Mouse (Mus musculus): ENCODE measurements around the gene Apeh. TPM values are rescaled to one million over a fixed set of nuclear protein-coding genes. Genes with fewer than 3 reads are reported as not detected.

The Apeh gene
- polyA plus RNA-seq, 1 experiment from 2014 or later, result 51.2 TPM

GRCm38 (mm10) chr9:108072481-108072924, 21.9 kb downstream of the Apeh start:
- WGBS, result 73% methylated on average over 9 of the region's 9 CpGs
- no peaks in the 10 kb centered on the region for H3K4me1 ChIP-seq
- H3K27ac ChIP-seq (replicated peaks), result no peak overlapping the region
- ATAC-seq (ENCODE audit: insufficient number of reproducible peaks, low FRiP score, low TSS enrichment, low read depth), result no peak
- H3K9ac ChIP-seq, result no peak overlapping the region
- H3K4me2 ChIP-seq (replicated peaks), result no peak overlapping the region
- no peaks in the 10 kb centered on the region for H3K27me3 ChIP-seq
- H3K36me3 ChIP-seq, result peaks cover 35% of the 10 kb centered on the region
- H3K9me3 ChIP-seq (replicated peaks), result no peaks in the 10 kb centered on the region
- no peak overlapping the region for H3K4me3 ChIP-seq (replicated peaks)

DNA sequence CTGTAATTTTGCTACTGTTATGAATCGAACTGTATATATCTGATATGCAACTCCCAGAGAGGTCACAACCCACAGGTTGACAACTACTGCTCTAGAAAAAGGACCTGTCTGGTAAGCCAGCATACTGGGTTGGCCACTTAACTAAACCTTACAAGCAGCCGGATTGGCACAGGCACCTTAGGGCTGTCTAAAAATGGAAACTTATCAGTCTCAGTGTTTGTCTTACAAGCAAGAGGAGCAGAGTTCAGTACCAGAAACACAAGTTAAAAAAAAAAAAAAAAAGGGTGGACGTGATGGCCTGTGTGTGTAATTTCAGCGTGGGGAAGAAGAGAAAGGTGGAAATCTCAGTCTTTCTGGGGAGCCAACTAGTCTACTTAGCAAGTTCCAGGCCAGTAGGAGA, 22.6 kb downstream of the Apeh start:
- 87% methylated on average over 4 of the region's 4 CpGs for WGBS
- no peak overlapping the region for H3K4me3 ChIP-seq (replicated peaks)
- H3K27ac ChIP-seq (replicated peaks), result no peak overlapping the region
- no peaks in the 10 kb centered on the region for H3K27me3 ChIP-seq
- no peak overlapping the region for H3K9ac ChIP-seq
- H3K4me1 ChIP-seq, result no peaks in the 10 kb centered on the region
- no peak for ATAC-seq (ENCODE audit: insufficient number of reproducible peaks, low FRiP score, low TSS enrichment, low read depth)
- H3K36me3 ChIP-seq, result peaks cover 41% of the 10 kb centered on the region
- H3K9me3 ChIP-seq (replicated peaks), result no peaks in the 10 kb centered on the region
- no peak overlapping the region for H3K4me2 ChIP-seq (replicated peaks)

DNA sequence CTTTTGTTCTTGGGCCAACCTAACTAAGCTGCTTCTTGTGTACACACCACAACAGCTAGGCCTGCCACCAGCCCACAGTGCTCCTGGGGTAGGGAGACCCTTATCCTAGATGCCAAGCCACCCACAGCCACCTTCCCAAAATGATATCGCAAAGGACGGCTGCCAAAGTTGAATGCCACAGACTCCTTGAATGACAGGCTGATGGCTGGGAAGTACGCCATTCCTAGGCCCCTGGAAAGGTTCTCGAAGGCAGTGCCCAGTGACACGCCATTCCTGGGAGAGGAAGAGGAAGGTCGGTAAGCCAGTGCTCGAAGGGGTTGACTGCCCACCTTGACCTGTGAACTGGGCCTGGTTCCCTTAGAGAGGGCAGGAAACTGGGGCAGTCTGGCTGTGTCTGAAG, 24.9 kb downstream of the Apeh start:
- 85% methylated on average over 7 of the region's 7 CpGs for WGBS
- Histone ChIP-seq H3K4me1 (no peaks in the 10 kb centered on the region), H3K27ac (replicated peaks) (no peak overlapping the region), H3K36me3 (peaks cover 52% of the 10 kb centered on the region), H3K9ac (no peak overlapping the region), H3K9me3 (replicated peaks) (no peaks in the 10 kb centered on the region), H3K4me2 (replicated peaks) (no peak overlapping the region), H3K27me3 (no peaks in the 10 kb centered on the region), H3K4me3 (replicated peaks) (no peak overlapping the region)
- no peak for ATAC-seq (ENCODE audit: insufficient number of reproducible peaks, low FRiP score, low TSS enrichment, low read depth)

- no peak overlapping the region for H3K4me3 ChIP-seq (replicated peaks)
- H3K27ac ChIP-seq (replicated peaks), result no peak overlapping the region
- no peaks in the 10 kb centered on the region for H3K27me3 ChIP-seq
- 85% methylated on average over 9 of the region's 9 CpGs for WGBS
- H3K4me2 ChIP-seq (replicated peaks), result no peak overlapping the region
- peaks cover 57% of the 10 kb centered on the region for H3K36me3 ChIP-seq
- no peak for ATAC-seq (ENCODE audit: insufficient number of reproducible peaks, low FRiP score, low TSS enrichment, low read depth)
- no peaks in the 10 kb centered on the region for H3K9me3 ChIP-seq (replicated peaks)
- H3K4me1 ChIP-seq, result no peaks in the 10 kb centered on the region
- no peak overlapping the region for H3K9ac ChIP-seq
Observed at GRCm38 (mm10) chr9:108069007-108069406, 25.4 kb downstream of the Apeh start.

DNA sequence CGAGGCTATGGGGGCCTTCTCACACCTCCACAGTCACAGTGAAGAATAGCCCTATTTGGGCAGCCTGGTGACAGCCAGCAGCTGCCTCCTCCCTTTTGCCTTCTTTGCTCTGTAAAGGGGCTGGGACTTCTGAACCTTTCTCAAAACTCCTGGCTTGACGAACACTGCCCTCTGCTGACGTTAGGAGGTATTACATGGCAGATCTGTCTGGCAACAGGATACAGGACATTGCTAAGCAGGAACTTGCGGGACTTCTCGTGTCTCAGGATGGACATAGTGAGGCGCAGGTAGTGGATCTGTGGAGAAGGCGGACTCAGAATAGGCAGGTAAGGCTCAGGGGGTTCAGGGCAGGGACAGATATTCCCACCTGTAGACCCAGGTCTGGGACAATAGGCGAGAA, 26.5 kb downstream of the Apeh start:
- H3K36me3 ChIP-seq, result peaks cover 68% of the 10 kb centered on the region
- no peaks in the 10 kb centered on the region for H3K27me3 ChIP-seq
- H3K4me3 ChIP-seq (replicated peaks), result no peak overlapping the region
- H3K4me1 ChIP-seq, result no peaks in the 10 kb centered on the region
- H3K9me3 ChIP-seq (replicated peaks), result no peaks in the 10 kb centered on the region
- no peak overlapping the region for H3K27ac ChIP-seq (replicated peaks)
- H3K9ac ChIP-seq, result no peak overlapping the region
- ATAC-seq (ENCODE audit: insufficient number of reproducible peaks, low FRiP score, low TSS enrichment, low read depth), result no peak
- 15% methylated on average over 8 of the region's 8 CpGs for WGBS
- H3K4me2 ChIP-seq (replicated peaks), result no peak overlapping the region

- H3K9ac ChIP-seq, result no peak overlapping the region
- no peak for ATAC-seq (ENCODE audit: insufficient number of reproducible peaks, low FRiP score, low TSS enrichment, low read depth)
- no peaks in the 10 kb centered on the region for H3K9me3 ChIP-seq (replicated peaks)
- H3K27me3 ChIP-seq, result no peaks in the 10 kb centered on the region
- H3K4me2 ChIP-seq (replicated peaks), result no peak overlapping the region
- 80% methylated on average over 7 of the region's 7 CpGs for WGBS
- no peak overlapping the region for H3K4me3 ChIP-seq (replicated peaks)
- no peaks in the 10 kb centered on the region for H3K4me1 ChIP-seq
- H3K27ac ChIP-seq (replicated peaks), result no peak overlapping the region
- peaks cover 75% of the 10 kb centered on the region for H3K36me3 ChIP-seq
Observed at GRCm38 (mm10) chr9:108067199-108067598, 27.2 kb downstream of the Apeh start.

- Histone ChIP-seq H3K9me3 (replicated peaks) (no peaks in the 10 kb centered on the region), H3K27me3 (no peaks in the 10 kb centered on the region), H3K4me3 (replicated peaks) (no peak overlapping the region), H3K4me1 (no peaks in the 10 kb centered on the region), H3K4me2 (replicated peaks) (no peak overlapping the region), H3K27ac (replicated peaks) (no peak overlapping the region), H3K36me3 (peaks cover 74% of the 10 kb centered on the region), H3K9ac (no peak overlapping the region)
- no peak for ATAC-seq (ENCODE audit: insufficient number of reproducible peaks, low FRiP score, low TSS enrichment, low read depth)
- 39% methylated on average over 5 of the region's 5 CpGs for WGBS
Observed at GRCm38 (mm10) chr9:108065491-108066011, 28.9 kb downstream of the Apeh start.

DNA sequence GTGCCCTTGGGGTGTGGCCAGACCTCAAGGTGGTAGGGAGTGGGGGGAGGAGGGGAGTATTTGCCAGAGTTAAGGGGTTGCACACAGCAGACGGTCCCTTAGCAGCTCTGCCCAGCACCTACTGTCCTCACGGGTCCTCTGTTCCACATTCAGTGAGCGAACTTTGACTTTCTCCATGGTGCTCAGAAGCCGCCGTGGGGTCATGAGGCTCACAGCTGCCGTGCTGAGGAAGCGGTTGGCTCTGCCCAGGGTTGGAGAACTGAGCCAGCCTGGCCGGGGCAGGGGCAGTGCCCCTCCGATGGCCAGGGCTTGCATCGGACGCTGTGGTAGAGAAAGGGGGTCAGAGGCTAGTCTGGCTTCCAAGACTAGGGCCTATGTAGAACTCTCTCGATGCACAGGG, 31.0 kb downstream of the Apeh start:
- Histone ChIP-seq H3K9me3 (replicated peaks) (no peaks in the 10 kb centered on the region), H3K4me1 (no peaks in the 10 kb centered on the region), H3K9ac (no peak overlapping the region), H3K27ac (replicated peaks) (no peak overlapping the region), H3K27me3 (no peaks in the 10 kb centered on the region), H3K36me3 (peaks cover 74% of the 10 kb centered on the region), H3K4me2 (replicated peaks) (no peak overlapping the region), H3K4me3 (replicated peaks) (no peak overlapping the region)
- no peak for ATAC-seq (ENCODE audit: insufficient number of reproducible peaks, low FRiP score, low TSS enrichment, low read depth)
- 87% methylated on average over 12 of the region's 12 CpGs for WGBS

GRCm38 (mm10) chr9:108062142-108062541, 32.3 kb downstream of the Apeh start:
- ATAC-seq (ENCODE audit: insufficient number of reproducible peaks, low FRiP score, low TSS enrichment, low read depth), result no peak
- Histone ChIP-seq H3K4me3 (replicated peaks) (no peak overlapping the region), H3K36me3 (peaks cover 79% of the 10 kb centered on the region), H3K9ac (no peak overlapping the region), H3K4me2 (replicated peaks) (no peak overlapping the region), H3K9me3 (replicated peaks) (no peaks in the 10 kb centered on the region), H3K4me1 (no peaks in the 10 kb centered on the region), H3K27ac (replicated peaks) (no peak overlapping the region), H3K27me3 (no peaks in the 10 kb centered on the region)
- 96% methylated on average over 3 of the region's 3 CpGs for WGBS

- peaks cover 87% of the 10 kb centered on the region for H3K36me3 ChIP-seq
- 89% methylated on average over 9 of the region's 9 CpGs for WGBS
- no peak for ATAC-seq (ENCODE audit: insufficient number of reproducible peaks, low FRiP score, low TSS enrichment, low read depth)
Observed at GRCm38 (mm10) chr9:108058291-108058690, 36.1 kb downstream of the Apeh start.

DNA sequence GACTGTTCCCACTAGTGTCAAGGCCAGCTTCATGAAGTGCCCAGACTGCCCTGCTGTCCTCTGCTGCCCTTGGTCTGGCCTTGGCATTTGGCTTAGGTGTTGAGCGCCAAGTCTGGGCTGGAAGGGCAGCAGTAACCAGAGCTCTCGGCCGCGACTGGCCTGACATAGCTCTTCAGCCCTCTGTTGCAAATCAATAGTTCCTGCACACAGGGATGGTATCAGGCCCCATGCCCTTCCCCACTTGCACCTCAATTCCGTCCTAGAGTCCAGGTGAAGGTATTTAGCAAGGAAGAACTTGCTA, 37.2 kb downstream of the Apeh start:
- 89% methylated on average over 5 of the region's 5 CpGs for WGBS
- ATAC-seq (ENCODE audit: insufficient number of reproducible peaks, low FRiP score, low TSS enrichment, low read depth), result no peak
- Histone ChIP-seq H3K27me3 (no peaks in the 10 kb centered on the region), H3K4me3 (replicated peaks) (no peak overlapping the region), H3K9ac (no peak overlapping the region), H3K36me3 (peaks cover 76% of the 10 kb centered on the region), H3K27ac (replicated peaks) (no peak overlapping the region), H3K4me2 (replicated peaks) (no peak overlapping the region), H3K9me3 (replicated peaks) (no peaks in the 10 kb centered on the region), H3K4me1 (peaks cover 14% of the 10 kb centered on the region)

More at GRCm38 (mm10) chr9:108058291-108058690, 36.1 kb downstream of the Apeh start:
- no peaks in the 10 kb centered on the region for H3K27me3 ChIP-seq
- no peak overlapping the region for H3K4me3 ChIP-seq (replicated peaks)
- no peak overlapping the region for H3K4me2 ChIP-seq (replicated peaks)
- H3K27ac ChIP-seq (replicated peaks), result no peak overlapping the region
- H3K9me3 ChIP-seq (replicated peaks), result no peaks in the 10 kb centered on the region
- peaks cover 3% of the 10 kb centered on the region for H3K4me1 ChIP-seq
- H3K9ac ChIP-seq, result no peak overlapping the region

DNA sequence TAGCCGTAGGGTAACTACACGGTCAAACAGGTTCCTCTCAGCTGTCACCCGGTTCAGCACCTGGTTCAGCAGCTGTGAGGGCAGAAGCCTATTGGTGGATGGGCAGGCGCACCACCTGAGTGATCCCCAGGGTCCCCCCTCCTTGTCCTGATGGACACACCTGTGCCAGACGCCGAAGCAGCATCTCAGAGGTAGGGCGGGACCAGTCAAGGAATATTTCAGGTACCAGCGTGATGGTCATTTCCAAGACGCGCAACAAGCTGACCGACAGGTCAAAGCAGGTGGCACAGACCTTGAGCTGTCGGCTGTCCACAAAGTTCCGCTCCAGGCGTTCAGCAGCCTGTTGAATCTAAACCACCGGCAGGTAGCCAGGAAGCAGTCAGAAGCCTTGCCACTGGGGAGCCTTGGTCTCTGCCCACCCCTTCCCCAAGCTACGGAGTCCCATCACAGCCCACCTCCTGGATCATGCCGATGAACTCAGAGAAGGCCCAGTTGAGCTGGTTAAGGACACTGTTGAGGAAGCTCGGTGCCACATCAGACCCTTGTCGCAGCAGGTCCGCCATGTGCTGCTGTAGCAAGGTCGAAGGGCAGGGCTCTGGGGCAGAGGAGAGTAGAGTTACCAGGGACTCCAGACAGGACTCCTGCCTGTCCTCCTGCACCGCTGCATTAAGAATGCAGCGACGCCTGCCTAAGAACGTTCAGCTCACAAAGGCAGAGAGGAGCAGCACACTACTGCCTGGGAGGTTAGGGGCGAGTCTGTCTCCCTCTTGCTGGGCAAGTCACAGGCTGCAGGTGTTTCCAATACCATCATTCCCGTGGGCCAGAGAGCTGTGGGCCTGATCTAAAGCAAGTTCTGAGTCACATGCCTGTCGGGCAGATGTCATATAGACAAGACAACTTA, 37.8 kb downstream of the Apeh start:
- H3K4me3 ChIP-seq (replicated peaks), result no peak overlapping the region
- H3K27ac ChIP-seq (replicated peaks), result no peak overlapping the region
- ATAC-seq (ENCODE audit: insufficient number of reproducible peaks, low FRiP score, low TSS enrichment, low read depth), result no peak
- H3K9ac ChIP-seq, result no peak overlapping the region
- WGBS, result 71% methylated on average over 28 of the region's 28 CpGs
- H3K27me3 ChIP-seq, result no peaks in the 10 kb centered on the region
- no peaks in the 10 kb centered on the region for H3K9me3 ChIP-seq (replicated peaks)
- H3K4me2 ChIP-seq (replicated peaks), result no peak overlapping the region
- peaks cover 14% of the 10 kb centered on the region for H3K4me1 ChIP-seq
- H3K36me3 ChIP-seq, result peaks cover 74% of the 10 kb centered on the region

All from embryonic facial prominence, embryonic 15.5 days (tissue).